Mouse (Mus musculus): ENCODE data around the gene Gsc2. TPM values are rescaled to one million over a fixed set of nuclear protein-coding genes. Genes with fewer than 3 reads are reported as not detected.

The Gsc2 gene
- not detected for total RNA-seq (2023)

GRCm38 (mm10) chr16:17914307-17915249 lies at the start of gene Gsc2:
TSS of gene Gsc2 (minus strand) at chr16:17915059.

DNA sequence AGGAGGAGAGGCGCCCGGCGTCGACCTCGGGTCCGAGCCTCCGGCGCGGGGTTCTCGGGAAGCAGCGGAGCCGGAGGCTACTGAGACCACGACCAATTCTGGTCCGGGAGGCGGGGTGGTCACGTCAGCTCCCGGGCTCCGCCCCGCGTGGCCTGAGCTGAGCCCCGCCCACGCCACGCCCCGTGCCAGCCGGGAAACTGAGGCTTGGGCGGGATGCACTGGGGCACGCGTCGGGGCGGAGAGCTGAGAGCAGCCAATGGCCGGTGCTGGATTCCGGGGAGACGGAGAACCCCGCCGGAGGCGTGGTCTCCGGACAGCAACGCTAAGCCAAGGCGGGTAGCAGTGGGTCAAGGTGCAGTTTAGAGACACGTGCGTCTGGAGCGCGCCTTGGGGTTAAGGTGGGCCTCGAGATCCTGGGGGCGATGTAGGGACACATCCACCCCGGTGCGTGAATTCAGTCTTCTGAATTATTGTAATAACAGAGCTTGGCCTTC lies 13.3 kb upstream of the Gsc2 start, which contains the start of gene Slc25a1:
Gene Slc25a1 (minus strand): TSS at position 133 of the 494 bp plus-strand sequence.

GRCm38 (mm10) chr16:17911052-17911595 lies 3.7 kb downstream of the Gsc2 start, which contains the start of gene Ess2:
TSS of gene Ess2 (minus strand) at chr16:17911348.

GRCm38 (mm10) chr16:17898462-17898861 lies 16.4 kb downstream of the Gsc2 start, which contains the start of the genes Dgcr2 and Tssk2:
TSS of gene Dgcr2 (minus strand) at chr16:17898562.
TSS of gene Tssk2 (plus strand) at chr16:17898637.

DNA sequence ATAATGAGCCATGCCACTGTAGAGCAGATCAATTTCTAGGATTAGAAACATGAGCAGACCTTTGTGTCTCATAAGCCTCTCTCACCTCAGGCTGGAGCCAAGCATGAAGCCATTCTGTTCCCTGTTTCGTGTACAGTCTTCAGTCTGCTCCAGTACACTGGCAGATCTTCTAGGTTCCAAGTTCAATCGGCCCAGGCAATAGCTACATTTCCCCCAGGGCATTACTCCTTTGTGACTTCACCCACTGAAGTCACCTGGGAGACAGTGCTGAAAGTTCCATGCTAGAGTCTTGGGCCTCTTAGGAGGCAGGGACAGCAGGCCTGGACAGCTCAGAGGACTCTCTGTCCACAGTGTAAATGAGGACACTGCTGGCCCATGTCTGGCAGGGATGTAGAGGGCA lies 20.9 kb downstream of the Gsc2 start, which contains the start of gene Tssk1:
Gene Tssk1 (plus strand): TSS at position 301 of the 400 bp plus-strand sequence.

GRCm38 (mm10) chr16:17891567-17891959 lies 23.3 kb downstream of the Gsc2 start, which contains the start of gene Gm20518:
TSS of gene Gm20518 (minus strand) at chr16:17891671.

Other genes with a start within 250 kb of the Gsc2 start
- 100 to 1,000 TPM; 149 to 152 TPM for gene Med15, start 182.2 kb downstream of the Gsc2 start, total RNA-seq (2023)
- 10 to 100 TPM; 15.8 to 18.6 TPM for gene Klhl22, start 155.4 kb downstream of the Gsc2 start, total RNA-seq (2023)
- gene Scarf2, start 117.8 kb downstream of the Gsc2 start, total RNA-seq (2023), result under 1 TPM; 0.71 to 0.76 TPM
- gene B830017H08Rik, start 81.9 kb downstream of the Gsc2 start, total RNA-seq (2023), result not detected
- 10 to 100 TPM in 1 of 2 experiments, 1 to 10 TPM in 1; 7.4 to 11.1 TPM for gene Car15, start 76.7 kb downstream of the Gsc2 start, total RNA-seq (2023)
- gene Gm20518, start 23.4 kb downstream of the Gsc2 start, total RNA-seq (2023), result 1 to 10 TPM in 1 of 2 experiments, under 1 TPM in 1; 0.76 to 1.8 TPM
- not detected for gene Tssk1, start 20.8 kb downstream of the Gsc2 start, total RNA-seq (2023)
- gene Dgcr2, start 16.5 kb downstream of the Gsc2 start, total RNA-seq (2023), result 10 to 100 TPM; 58.6 to 59.6 TPM
- gene Tssk2, start 16.4 kb downstream of the Gsc2 start, total RNA-seq (2023), result not detected
- 10 to 100 TPM; 33.2 to 37.0 TPM for gene Ess2, start 3.7 kb downstream of the Gsc2 start, total RNA-seq (2023)
- gene Slc25a1, start 13.2 kb upstream of the Gsc2 start, total RNA-seq (2023), result 10 to 100 TPM; 29.4 to 33.2 TPM
- gene Vpreb2, start 65.4 kb upstream of the Gsc2 start, total RNA-seq (2023), result not detected
- gene Dgcr6, start 137.8 kb upstream of the Gsc2 start, total RNA-seq (2023), result 1 to 10 TPM; 3.8 to 8.2 TPM
- 1 to 10 TPM; 2.1 to 2.9 TPM for gene Prodh, start 175.1 kb upstream of the Gsc2 start, total RNA-seq (2023)
- gene Rtn4r, start 212.6 kb upstream of the Gsc2 start, total RNA-seq (2023), result not detected

All from monocyte, adult 59 days (primary cell).